Mouse (Mus musculus): ENCODE measurements around the gene Endou.

The Endou gene

DNA sequence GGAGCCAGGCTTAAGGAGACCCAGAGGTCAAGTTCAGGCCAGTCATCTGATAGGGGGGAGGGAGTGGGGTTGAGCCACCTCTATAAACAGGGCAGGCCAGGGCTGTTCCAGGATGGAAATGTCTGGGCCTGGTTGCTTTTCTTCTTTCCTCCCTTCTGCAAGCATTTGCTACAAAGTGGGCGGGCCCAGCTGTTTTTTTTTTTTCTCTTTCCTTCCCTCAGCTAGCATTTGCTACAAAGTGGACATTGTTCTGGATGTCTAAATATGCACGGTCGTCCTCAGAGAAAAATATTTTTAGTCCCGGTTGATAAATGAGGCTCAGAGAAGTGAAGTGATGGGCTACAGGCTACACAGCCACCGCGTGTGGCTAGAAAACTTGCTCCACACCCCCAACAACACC, 23.3 kb upstream of the Endou start:
- no peak for DNase-seq

DNA sequence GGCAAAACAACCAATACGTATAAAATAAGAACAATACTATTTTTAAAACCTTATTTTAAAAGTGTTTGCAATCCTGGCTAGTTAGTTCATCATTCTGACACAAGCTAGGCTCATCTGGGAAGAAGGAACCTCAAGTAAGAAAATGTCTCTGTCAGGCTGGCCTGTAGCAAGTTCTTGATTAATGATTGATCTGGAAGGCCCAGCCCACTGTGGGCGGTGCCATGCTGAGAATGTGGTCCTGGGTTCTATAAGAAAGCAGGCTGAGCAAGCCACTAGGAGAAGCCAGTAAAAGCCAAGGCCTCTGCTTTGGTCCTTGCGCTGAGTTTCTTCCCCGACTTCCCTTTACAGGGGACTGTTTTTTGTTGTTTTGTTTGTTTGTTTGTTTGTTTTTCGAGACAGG, 21.4 kb upstream of the Endou start:
- no peak for DNase-seq

GRCm38 (mm10) chr15:97751676-97752075, 20.5 kb upstream of the Endou start:
- DNase-seq = no peak

GRCm38 (mm10) chr15:97750697-97751096, 19.6 kb upstream of the Endou start:
- peak; percentile 56 for DNase-seq

DNA sequence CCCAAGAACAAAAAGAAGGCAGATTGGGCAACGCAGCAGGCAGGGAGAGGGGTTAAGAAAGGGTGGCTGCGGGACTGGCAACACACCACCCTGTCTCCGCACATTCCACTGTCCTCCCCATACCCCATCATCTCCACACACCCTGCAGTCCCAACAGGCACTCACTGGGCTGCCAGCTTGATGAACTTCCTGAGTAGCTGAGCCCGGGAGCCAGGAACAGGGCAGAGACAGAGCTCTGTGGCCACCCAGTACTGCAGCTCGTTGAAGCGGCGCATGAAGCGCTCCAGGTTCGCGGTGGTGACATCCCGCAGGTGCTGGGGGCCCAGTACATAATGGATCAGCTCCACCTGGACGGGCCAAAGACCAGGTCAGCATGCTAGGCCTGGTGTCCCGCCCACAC, 18.7 kb upstream of the Endou start:
- no peak for DNase-seq

DNA sequence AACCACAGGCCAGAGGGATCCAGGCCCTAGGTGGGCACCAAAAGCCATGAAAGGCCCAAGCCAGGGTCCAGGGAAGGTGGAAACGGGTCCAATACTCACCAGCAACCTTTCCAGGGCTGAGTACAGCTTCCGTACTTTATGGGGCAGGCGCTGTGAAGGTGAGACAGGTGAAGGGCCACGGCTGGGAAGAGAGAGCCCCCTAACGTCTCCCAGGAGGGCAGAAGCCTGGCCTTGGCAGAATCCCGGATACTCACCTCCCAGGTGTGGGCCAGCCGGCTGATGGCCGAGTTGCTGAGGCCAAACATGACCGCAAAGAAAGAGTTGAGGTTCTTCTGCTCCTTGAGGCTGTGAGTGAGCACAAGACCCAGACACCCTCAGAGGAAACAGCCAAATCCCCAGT, 18.3 kb upstream of the Endou start:
- DNase-seq = no peak

- no peak for DNase-seq
Observed at GRCm38 (mm10) chr15:97748964-97749363, 17.8 kb upstream of the Endou start.

- DNase-seq = no peak
Observed at GRCm38 (mm10) chr15:97748309-97748708, 17.2 kb upstream of the Endou start.

- no peak for DNase-seq
Observed at GRCm38 (mm10) chr15:97747486-97747885, 16.3 kb upstream of the Endou start.

- DNase-seq = no peak
Observed at GRCm38 (mm10) chr15:97746748-97747147, 15.6 kb upstream of the Endou start.

- no peak for DNase-seq
Observed at GRCm38 (mm10) chr15:97746278-97746677, 15.1 kb upstream of the Endou start.

GRCm38 (mm10) chr15:97745331-97745730, 14.2 kb upstream of the Endou start:
- no peak for DNase-seq

DNA sequence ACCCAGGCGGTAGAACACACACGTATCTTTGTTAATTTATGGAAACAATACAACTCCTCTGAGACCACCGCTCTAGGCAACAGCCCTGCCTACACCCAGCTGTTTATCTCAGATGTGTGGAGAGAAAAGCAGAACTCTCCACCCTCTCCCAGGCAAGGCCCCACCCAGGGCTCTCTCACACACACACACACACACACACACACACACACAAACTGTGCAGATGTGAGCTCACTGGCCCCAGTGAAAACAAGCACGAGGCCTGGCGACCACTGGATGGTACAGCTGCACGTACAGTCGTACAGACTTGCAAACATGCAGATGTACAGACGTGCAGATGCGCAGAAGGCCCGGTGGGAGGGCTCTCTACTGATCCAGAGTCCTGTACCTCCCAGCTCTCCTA, 13.8 kb upstream of the Endou start:
- no peak for DNase-seq

GRCm38 (mm10) chr15:97743961-97744525, 12.9 kb upstream of the Endou start:
- DNase-seq = no peak

GRCm38 (mm10) chr15:97743210-97743609, 12.1 kb upstream of the Endou start:
- DNase-seq = no peak

- no peak for DNase-seq
Observed at GRCm38 (mm10) chr15:97742600-97742999, 11.5 kb upstream of the Endou start.

DNA sequence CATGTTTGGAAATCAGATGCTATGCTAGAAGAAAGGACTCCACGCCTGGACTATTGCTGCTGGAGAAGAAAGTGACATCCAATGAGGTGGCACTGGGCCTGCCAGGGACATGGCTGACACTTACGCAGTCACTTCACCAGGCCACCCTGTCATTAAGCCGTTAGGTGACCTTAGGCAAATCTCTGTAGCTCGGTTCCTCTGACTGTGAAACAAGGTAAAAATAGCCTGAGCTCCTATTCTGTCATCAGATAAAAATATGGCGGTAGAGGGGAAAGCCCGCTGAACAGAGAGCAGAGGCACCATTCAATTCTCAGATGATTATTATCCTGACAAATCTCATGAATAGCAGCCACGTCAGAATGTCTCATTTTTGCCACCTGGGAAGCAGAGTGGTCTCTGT, 10.9 kb upstream of the Endou start:
- DNase-seq = no peak

DNA sequence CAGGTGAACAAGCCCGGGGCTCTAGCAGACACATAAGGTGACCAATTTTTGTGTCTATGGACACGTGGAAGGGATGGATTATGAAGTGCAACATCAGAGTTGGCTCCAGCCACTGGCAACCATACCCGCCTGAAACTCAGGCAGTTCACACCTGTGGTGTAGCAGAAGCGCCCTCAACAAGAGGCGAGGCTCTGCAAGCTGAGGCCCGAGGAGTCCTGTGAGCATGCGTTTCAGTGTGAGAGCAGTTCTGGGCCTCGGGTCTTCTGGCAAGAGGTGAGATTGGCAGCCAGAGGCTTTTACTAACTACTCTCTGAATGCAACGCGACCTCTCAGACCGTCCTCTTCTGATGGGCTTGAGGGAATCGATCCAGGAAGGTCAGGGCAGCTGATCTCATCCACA, 10.5 kb upstream of the Endou start:
- no peak for DNase-seq

GRCm38 (mm10) chr15:97740283-97740732, 9.2 kb upstream of the Endou start:
- DNase-seq = no peak

- DNase-seq = no peak
Observed at GRCm38 (mm10) chr15:97738923-97739322, 7.8 kb upstream of the Endou start.

DNA sequence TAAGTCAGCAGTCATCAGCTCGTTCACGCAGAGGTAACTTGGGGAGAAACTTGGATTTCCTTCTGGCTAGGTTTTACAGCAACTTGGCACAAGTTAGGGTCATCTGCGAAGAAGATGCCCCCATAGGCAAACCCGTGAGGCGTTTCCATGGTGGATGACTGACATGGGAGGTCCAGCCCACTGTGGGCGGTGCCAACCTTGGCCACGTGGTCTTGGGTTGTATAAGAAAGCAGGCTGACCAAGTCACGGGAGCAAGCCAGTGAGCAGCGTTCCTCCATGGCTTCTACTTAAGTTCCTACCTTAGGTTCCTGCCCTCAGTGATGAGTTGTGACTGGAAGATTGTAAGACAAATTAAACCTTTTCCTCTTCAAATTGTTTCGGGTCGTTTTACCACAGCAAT, 849 bp upstream of the Endou start:
- no peak for DNase-seq

DNA sequence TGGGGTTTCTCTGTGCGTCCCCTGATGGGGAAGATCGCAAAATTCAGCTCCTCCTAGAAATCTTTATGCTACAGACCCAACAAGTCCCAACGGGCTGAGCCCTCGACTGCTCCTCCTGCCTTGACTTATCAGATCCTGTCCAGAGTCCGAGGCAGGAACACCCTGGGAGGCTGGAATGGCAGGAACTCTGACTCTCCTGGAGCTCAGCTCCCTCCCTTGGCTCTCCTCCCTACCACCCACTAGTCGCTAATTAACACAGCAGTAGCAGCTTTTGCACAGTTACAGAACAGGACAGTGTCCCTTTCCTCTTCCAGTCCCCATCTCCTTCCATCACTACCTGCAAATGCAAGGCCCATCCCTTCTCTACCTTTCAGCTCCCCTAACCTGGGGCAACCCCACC, 774 bp downstream of the Endou start:
- no peak for DNase-seq

GRCm38 (mm10) chr15:97728804-97729203, 2.3 kb downstream of the Endou start:
- no peak for DNase-seq

DNA sequence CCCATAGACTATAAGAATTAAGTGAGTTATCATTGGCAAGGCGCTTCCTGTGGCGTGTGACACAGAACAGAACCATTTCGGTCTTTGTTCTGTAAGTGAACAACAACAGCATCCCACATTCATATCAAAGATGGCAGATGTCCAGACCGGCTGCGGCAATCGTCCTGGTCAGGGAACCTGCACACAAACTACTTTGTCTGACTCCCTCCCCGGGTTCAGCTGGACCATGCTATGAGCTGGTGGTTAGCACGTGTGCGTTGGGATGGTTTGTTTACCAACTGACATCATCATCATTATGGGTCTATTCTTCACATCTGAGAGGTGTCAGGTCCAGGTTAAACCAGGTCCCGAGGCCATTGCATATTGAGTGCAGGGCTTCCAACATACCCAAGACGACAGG, 2.7 kb downstream of the Endou start:
- DNase-seq = no peak

DNA sequence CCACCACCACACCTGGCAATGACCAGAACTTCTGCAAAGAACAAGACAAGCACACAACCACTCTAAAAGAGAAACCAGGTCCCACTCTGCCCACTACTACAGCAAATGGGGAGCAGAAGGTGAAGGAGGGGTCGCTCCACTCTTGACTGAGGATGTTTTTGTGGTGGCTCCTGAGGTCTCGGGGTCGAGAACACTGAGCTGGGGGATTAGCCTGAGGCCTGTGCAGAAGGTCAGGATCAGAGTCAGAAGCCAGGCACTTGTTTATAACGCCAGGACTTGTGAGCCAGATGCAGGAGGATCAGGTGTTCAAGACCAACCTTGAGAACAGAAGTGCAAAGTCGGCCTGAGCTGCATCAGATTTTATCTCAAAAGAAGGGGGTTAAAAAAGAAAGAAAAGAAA, 3.6 kb downstream of the Endou start:
- DNase-seq = no peak

DNA sequence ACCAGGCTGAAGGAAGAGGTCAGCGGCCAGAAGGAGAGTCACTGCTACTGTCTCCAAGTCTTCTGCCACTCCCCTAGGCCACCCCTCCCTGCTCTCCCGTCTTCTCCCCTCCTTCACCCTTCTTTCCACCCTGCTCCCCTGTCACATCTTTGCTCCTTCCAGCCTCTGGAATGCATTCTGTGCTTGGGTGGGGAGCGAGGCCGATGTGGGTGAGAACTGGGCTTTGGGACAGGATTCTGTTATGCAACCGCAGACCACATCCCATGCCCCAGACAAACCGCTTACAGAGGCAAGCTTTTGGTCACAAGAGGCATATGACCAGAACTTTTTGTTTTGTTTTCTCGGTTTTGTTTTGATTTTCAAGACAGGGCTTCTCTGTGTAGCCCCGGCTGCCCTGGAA, 4.1 kb downstream of the Endou start:
- no peak for DNase-seq
